Mouse (Mus musculus) small intestine, adult 2 months (tissue): ENCODE measurements around the gene Rmnd5b.

Source experiments
- CTCF ChIP-seq: fragments of 200-500 bp; IDR thresholded peaks from 2 replicates; pipeline ENCODE4 v1.5.1; 2012; ENCODE audit warnings: low read depth, mild to moderate bottlenecking, control low read depth, inconsistent platforms, low read length, moderate library complexity, mixed read lengths; ENCODE audit not compliant: insufficient replicate concordance, insufficient read length; ENCODE audit errors: extremely low read depth
- POLR2A ChIP-seq: fragments of 200-500 bp; IDR thresholded peaks from 2 replicates; pipeline ENCODE4 v1.6.1; 2012; ENCODE audit warnings: low read depth, mild to moderate bottlenecking, control low read depth, inconsistent platforms, low read length, moderate library complexity

- TF ChIP-seq POLR2A (no peak), CTCF (no peak)
These were observed 18.0 kb upstream of the Rmnd5b start for GRCm38 (mm10) chr11:51653736-51654135.
